Mouse (Mus musculus) retina, postnatal 1 day (tissue): Measurements from ENCODE around the gene Ankrd45.
"Not testable (repeated sequence)": the region's sequence is repeated elsewhere in the genome, so short reads cannot be mapped to it uniquely, and the experiment has no call there.

Experiments
- DNase-seq: peaks from one replicate; pipeline ENCODE4 v3.0.0-alpha.2; 2012

Ankrd45 gene

DNA sequence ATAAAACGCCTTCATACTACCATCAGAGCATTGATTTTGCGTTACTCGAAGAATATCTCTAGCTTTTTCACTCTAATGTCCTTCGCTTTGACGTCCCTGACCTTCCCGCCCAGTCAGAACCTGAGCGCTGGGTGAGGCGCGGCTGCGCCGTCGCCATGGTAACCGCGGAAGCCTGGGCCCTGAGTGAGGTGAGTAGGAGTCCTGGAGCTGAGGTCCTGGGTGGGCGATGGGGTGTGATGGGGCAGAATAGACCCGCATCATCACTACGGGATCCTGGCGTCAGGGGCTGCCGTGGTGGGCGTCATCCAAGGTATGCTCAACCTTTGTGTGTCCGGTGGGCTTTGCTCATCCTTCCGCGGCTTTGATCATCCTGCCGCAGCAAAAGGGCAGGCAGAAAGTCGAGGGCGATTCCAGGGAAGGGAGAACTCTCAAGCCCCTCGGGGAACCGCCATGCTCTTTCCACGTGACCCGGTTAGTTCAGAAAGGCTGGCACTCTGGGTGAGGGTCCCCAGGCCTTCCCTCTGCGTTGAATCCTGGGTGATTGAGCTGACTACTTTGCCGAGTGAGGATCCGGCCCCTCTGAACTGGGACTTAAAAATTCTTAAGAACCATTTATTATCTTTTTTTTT is at the start of gene Ankrd45:
Gene Ankrd45 (plus strand): TSS at position 161 of the 629 bp plus-strand sequence.
- peak; percentile 74 for DNase-seq

- no peak for DNase-seq
Observed at GRCm38 (mm10) chr1:161099721-161100405, 42.6 kb upstream of the Ankrd45 start.

- no peak for DNase-seq
Observed at GRCm38 (mm10) chr1:161103842-161104241, 38.6 kb upstream of the Ankrd45 start.

DNA sequence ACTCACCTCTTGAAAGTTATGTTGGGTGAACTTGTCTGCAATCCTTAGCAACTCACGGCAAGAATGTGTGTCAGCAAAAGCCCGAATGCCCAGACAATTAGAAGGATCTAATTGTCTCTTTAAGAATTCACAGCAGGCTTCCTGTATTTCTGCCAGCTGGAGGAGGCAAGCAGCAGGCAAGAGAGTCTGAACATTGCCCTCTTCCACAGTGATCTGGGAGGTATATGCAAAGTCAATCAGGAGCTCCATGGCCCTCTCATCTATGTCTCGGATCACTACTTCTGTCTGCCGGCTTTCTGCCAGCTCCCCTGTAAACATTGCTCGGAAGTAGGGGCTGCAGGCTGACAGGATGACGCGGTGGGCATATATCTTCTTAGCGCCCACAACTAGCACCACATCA is 33.3 kb upstream of the Ankrd45 start:
- DNase-seq = no peak

GRCm38 (mm10) chr1:161114591-161114990 is 27.9 kb upstream of the Ankrd45 start:
- DNase-seq = no peak

- no peak for DNase-seq
Observed at GRCm38 (mm10) chr1:161122661-161123418, 19.7 kb upstream of the Ankrd45 start.

- DNase-seq = no peak
Observed at GRCm38 (mm10) chr1:161126461-161126860, 16.0 kb upstream of the Ankrd45 start.

DNA sequence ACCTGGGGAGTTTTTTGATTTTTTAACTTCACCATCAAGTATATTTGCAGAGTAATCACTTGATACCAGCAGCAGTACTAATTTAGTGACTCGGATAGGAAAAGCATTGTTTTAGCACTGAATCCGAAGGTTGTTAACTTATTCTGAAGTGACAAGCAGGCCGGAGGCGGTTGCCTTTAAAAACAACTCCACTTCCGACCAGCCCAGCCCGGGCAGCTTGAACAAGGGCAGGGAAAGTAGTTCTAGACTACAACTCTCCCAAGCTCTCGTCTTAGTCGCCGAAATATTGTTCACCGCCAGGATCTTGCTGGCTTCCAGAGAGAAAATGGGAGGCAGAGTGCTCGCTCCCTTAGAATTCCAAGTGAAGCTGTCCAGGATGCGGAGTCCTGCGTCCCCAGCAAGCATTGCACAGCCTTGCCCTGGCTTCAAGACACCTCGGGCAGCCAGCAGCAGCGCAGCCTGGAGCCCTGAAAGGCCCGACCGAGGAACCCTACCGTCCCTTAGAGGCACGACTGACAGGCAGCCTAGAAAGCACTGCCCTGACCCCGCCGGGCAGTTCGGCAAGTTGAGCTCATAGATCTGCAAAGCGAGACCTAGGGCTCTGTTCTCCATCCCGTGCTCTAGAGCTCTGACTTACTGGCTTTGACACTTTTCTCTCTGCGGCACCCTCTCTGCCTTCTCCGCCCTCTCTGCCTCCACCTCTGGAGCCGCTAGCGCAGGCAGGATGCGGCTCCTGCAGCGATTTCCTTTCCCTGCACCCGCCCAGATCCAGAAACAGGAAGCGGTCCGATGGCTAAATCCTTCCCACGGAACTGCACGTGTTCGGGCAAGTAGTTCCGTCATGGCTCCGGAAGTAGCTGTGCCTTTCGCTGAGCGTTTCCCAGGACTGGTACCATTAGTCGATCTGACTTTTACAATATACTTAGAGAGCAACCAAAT is 11.5 kb upstream of the Ankrd45 start, which contains the start of gene Klhl20:
Gene Klhl20 (minus strand): TSS at position 786 of the 939 bp plus-strand sequence.
- peak; percentile 98 for DNase-seq

DNA sequence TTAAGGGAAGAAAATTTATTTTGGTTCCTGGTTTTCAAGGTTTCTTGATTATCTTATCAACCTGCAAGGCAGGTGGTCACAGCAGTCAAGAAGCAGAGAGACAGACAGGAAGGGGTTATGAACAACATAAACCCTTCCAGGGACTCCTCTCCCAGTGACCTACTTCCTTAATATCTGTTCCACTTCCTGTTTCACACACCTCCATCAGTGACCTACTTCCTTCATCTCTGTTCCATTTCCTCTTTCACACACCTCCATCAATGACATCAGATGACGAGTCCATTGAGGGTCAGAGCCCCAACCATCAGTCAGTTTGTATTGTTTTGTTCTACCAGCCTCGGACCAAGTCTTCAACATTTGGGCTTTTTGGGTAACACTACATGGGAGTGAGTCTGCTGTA is 3.0 kb upstream of the Ankrd45 start:
- DNase-seq = no peak

GRCm38 (mm10) chr1:161140026-161140762 is 2.3 kb upstream of the Ankrd45 start:
- no peak for DNase-seq

DNA sequence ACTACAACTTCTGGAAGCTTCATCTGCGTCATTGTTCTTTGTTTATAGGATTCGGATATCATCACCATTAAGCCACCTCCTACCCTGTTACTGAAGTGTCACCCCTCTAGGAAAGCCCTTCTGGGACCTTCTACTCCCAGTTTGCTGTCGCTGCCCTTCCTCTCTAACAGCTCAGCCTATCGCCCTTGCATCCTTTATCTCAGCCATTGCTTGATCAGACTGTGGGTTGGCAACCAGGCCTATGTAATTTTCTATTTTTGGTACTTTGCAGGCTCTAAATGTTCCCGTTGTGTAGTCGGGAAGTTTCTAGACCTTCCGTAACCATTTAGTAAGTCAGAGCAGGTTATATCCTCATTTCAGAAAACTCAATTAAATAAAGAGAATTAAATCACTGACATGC is 725 bp downstream of the Ankrd45 start:
- DNase-seq = no peak

DNA sequence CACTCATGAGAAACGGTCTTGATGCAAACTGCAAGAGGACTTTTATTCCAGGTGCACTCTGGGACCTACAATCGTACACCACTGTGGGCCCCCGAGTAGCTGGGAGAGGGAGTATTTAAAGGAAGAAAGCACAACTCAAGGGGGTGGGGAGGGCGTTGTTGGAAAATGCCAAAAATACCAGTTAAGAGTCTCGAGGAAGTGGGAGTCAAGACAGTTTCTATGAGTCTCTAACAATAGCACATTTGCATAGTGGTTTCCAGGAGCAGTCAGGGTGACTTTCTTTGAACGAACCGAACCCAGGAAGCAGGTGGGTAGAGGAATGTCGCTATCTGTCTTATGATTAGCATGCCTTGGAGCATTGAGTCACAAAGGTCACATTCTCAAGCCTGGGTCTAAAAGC is 3.1 kb downstream of the Ankrd45 start:
- DNase-seq = not testable (repeated sequence)

DNA sequence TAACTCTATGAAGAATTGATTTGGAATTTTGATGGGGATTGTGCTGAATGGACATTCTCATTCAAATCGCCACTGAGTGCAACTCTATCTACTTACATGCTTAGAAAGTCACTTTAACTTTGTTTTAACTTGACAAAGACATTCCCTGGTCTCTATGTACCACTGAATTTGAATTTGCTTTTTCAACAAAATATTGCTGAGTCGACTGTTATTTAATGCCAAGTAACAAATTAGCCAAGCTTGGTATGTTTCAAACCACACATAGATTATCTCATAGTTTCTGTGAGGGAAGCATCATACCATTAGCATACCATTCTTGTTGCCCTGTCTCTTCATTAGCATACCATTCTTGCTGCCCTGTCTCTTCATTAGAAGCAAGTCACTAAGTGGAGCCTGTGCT is 5.4 kb downstream of the Ankrd45 start:
- DNase-seq = no peak

DNA sequence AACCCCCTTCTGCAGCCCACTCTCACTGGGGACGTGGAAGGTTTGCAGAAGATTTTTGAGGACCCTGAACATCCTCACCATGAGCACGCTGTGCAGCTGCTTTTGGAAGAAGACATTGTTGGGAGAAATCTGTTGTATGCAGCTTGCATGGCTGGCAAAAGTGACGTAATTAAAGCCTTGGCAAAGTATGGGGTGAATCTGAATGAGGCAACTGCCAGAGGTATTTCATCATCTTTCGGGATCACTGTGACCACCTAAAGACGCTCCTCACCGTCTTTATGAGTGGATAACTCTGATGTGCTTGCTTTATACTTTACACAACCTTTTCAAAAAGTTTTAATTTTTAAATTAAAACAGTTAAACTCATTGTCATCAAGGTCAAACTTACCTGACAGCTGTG is 8.6 kb downstream of the Ankrd45 start:
- no peak for DNase-seq

DNA sequence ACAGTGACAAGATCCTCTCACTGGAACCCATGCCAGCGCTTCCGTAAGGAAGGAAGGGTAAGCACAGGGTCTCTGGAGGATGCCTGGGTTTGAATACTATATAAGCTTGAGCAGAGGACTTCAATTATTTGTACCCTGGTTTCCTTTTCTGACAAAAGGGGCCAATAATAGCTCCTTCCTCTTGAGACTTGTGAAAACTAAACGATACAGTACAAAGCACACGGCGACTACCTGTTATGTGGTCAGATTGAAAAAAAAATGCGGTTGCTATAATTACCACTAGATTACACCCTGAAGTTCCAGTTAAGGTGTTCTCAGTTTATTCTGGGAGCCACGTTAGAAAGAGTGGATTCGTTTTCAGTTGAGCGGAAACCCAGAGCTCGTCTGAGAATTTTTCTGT is 14.1 kb downstream of the Ankrd45 start:
- no peak for DNase-seq

DNA sequence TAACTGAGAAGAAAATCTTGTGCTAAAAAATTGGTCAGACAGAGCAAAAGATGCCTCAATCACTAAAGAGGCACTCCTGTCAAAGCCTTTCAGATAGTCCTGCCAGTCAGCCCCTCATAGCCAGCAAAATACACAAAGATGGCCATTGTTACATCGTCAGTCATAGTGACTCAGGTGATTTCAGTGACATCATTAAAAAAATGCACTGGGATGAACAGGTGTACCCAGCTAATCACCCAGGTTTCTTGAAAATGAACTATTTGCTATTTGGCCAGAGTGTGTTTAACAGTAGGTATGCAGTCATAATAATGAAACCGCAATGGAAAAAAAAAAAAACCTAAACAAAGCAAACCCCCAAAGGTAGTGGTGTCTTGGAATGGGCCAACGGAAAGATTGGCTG is 16.7 kb downstream of the Ankrd45 start, which contains the start of gene Tex50:
Gene Tex50 (minus strand): TSS at position 101 of the 400 bp plus-strand sequence.
- DNase-seq = no peak

- no peak for DNase-seq
Observed at GRCm38 (mm10) chr1:161160266-161160665, 17.8 kb downstream of the Ankrd45 start.

DNA sequence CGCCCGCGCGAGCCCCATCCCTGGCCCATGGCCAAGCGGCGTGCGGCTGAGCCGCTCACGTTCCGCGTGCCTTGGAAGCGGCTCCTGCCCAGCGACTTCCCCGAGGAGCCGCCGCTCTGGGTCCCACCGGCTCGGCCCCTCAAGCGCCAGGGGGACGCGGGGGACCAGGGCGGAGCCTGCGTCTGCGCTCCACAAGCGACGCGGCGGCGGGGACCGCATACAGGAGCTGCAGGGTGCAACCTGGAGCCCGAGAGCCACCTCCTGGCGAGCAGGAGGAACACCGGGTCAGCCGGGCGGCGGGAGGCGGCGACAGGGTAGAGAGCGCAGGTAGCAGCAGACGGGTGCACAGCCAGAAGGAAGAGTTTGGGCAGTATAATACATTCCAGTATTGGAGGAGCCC is 28.2 kb downstream of the Ankrd45 start:
- peak; percentile 85 for DNase-seq

- peak; percentile 69 for DNase-seq
Observed at GRCm38 (mm10) chr1:161180674-161181073, 38.2 kb downstream of the Ankrd45 start.

GRCm38 (mm10) chr1:161182386-161182785 is 39.9 kb downstream of the Ankrd45 start:
- no peak for DNase-seq

DNA sequence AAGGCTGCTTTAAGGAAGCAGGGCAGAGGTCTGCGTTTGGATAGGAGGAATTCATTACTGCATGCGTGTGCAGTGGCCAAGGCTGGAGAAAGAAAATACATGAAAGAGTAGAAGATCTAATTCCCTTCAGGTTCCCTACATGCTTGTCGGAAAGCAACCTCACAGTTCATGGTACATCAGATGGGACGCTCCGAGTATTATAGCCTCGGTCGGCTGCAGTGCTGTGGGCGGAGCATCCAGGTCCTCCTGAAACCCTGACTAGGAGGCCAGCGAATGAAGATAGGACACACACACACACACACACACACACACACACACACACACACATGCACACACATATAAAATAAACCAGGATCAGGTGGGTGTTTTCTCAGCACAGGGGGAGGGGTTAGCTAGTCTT is 41.2 kb downstream of the Ankrd45 start:
- no peak for DNase-seq

- no peak for DNase-seq
Observed at GRCm38 (mm10) chr1:161185431-161185830, 42.9 kb downstream of the Ankrd45 start.
